Mouse (Mus musculus): ENCODE measurements around the gene Il1r2.

The Il1r2 gene

DNA sequence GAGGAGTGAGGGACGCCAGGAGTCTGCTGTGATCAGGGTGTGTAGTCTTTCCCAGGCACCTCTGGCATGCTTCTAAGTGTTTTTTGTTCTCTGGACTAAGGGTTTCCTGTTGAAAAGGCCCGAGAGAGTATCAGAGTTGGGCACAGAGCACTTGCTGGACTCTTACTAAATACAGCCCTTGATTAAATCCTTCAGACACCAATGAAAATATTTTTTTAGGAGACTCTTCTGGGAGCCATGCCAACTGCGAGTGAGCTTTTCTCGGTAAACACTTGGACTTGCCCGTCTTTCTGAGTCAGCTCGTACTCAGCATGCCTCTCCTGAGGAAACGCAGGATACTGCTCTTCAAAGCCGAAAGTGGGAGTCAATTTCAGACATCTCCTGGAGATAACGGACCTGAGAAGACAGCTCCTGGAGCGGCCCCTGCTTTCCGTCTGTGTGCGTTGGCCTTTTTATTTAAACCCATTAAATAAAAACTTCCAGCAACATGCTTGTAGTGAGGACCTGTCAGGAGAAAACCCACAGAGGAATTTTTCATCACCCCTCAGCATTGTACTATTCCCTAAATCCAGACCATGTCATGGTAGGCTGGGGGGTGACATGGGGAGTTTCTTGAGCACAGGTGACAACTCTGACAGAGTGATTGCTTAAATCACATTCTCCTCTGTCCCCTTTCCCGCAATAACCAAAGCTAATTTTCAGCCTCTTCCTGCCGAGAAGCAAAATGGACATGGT lies 66.1 kb downstream of the Il1r2 start:
- DNase-seq = no peak

DNA sequence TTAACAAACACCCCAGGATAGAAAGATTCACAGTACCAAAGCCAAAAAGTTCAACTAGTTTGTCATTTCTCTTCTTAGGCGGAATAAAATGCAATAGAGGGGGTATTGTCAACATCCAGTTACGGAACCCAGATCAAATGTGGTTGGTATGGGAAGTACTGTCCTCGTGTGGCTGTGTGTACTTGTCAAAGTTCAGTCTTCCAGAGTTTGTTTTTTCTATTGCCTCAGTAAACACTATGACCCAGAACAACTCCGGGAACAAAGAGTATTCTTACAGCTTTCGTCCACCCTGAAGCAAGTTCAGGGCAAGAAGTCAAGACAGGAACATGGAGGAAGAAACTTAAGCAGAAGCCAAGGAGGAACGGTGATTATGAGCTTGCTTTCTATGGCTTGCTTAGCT lies 82.2 kb downstream of the Il1r2 start:
- DNase-seq = no peak

DNA sequence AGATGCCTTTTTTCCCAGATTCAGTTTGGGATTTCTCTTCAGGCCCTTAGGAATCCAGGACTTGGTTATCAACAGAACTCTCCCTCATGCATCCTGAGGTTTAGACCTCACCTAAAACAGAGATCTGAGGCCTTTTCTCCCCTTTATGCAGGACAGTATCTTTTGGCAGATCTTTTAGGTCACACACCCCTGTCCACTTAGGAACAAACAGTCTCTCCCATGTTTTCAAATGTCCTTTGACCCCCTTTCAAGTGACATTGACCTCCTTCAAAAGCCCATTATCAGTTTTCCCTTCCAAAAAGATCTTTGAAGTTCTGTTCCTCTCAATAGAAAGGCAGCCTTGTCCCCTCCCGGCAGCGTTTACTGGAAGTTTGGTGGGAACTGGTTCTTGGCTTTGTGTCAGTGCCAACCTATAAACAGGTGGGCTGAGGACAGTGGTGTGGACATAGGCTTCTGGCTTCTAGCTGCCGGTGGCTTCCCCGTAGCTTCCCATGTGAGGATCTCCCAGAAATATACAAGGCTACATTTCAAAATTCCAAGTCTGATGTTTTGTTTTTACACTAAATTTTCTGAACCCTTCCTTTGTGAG lies 89.5 kb downstream of the Il1r2 start:
- DNase-seq = no peak

DNA sequence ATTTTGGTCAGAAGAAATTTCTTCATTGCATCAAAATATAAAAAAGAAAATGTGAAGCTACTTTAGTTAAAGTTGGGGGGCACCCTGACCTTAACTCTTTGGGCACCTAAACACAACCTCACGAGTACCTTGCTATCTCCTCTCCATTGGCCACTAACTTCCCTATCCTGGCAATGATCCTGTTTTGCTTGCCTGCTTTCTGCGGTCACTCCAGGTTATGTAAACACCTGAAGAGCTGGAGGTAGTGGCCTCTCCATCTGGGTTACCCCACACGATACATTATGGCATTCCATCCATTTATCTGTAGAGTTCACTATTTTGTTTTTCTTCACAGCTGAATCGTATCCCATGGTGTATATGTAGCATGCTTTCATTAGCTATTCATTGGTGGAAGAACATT lies 90.5 kb downstream of the Il1r2 start:
- no peak for DNase-seq

DNA sequence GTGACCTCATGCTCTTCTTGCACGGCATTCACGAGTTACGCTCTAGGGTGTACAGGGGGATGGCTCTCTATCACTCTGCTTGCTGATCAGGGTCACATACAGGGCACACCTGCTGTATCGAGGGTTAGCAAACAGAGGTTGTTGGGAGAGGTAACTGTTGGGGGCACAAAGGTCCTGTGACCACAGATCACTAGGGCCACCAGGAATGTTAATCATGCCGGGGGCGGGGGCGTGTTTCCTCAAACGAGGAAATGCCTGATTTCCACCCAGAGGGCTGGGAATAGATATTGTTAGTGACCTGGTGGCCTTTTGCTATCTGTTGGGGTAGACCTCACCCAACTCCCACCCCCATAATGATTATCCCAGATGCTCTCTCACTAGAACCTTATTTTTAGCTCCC lies 93.7 kb downstream of the Il1r2 start:
- DNase-seq = no peak

DNA sequence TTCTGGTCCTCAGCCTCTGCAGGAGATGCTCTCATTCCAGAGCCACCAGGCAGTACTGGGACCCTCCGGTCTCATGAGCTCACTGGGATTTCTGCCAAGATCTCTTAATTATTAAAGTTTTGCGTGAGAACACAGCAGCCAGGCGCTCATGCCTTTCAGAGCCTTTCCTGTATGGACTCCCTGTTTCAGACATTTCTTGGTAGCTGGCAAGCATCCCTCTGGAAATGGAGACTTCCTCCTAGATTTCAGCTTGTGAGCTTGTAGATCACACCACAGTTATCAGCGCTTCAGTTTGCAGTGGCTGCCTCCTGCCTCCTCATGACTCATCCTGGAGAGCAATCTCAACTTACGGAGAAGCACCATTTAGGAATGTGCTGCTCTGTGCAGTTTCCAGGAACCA lies 98.0 kb downstream of the Il1r2 start:
- peak; percentile 4 for DNase-seq

DNA sequence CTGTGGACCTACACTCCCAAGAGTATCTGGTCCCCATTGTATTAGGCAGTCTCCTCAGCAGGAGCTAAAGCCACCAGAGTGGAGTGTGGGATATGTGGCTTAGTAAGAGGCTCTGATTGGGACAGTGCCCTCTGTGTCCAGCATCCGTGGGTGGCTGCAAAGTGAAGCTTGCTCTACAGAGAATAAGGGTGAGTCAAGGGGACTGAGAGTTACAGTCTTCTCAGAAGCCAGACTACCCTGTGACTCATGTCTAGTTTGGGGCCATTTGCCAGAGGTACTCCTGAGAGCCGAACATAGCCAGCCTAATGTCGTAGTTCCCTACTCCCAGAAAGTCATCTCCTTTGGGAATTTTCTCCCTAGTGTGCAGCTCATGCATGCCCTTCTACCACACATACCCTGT lies 100.3 kb downstream of the Il1r2 start:
- DNase-seq = no peak
